Mouse (Mus musculus) granulocyte monocyte progenitor cell, adult 5-6 weeks (primary cell): ENCODE measurements around the gene Gm10096. TPM values are rescaled to one million over a fixed set of nuclear protein-coding genes. Genes with fewer than 3 reads are reported as not detected.
"Not testable (repeated sequence)": the region's sequence is repeated elsewhere in the genome, so short reads cannot be mapped to it uniquely, and the experiment has no call there.

Source experiments
- ATAC-seq: replicated peaks from 2 replicates; pipeline ENCODE4 v1.8.0; 2016; ENCODE audit warnings: mild to moderate bottlenecking, moderate TSS enrichment, inconsistent platforms; ENCODE audit not compliant: poor library complexity, severe bottlenecking
- total RNA-seq, 2 experiments: library from RNA; stranded (forward) in 1 of 2; stranded (reverse) in 1 of 2; fragments of 200-712, 200-1000 nt in 1 of 2; fragments of >200 nt in 1 of 2; fragmentation: Nextera tagmentation in 1 of 2; gene quantifications; 2 replicates each; pipeline ENCODE4 v1.2.3; 2014 to 2017

Gm10096 gene
- total RNA-seq (2014; fragmentation: Nextera tagmentation) (not detected in 2 replicates), total RNA-seq (2017) (not detected in 2 replicates)

GRCm38 (mm10) chrX:28954602-28955001 is at the start of gene Gm10096:
TSS of gene Gm10096 (minus strand) at chrX:28954702.
- ATAC-seq: not testable (repeated sequence)
